Mouse (Mus musculus) liver, embryonic 15.5 days (tissue): ENCODE data around the gene Mettl11b. TPM values are rescaled to one million over a fixed set of nuclear protein-coding genes. Genes with fewer than 3 reads are reported as not detected.
"Not testable (repeated sequence)": the region's sequence is repeated elsewhere in the genome, so short reads cannot be mapped to it uniquely, and the experiment has no call there.

Experiments used
- ATAC-seq: fragments of 200-750 bp; cut with Nextera tagmentation; 2 replicates; pipeline ENCODE4 v1.8.0; 2017; ENCODE audit warnings: moderate number of reproducible peaks, mild to moderate bottlenecking, moderate library complexity; ENCODE audit not compliant: insufficient read depth
- H3K27ac ChIP-seq: fragments of 300-500 bp; sonication (generic); replicated peaks from 2 replicates; pipeline ENCODE4 v1.5.1; 2015; ENCODE audit warnings: mild to moderate bottlenecking, inconsistent platforms
- H3K27me3 ChIP-seq: fragments of 300-500 bp; sonication (generic); 2 replicates; pipeline ENCODE4 v1.6.1; 2015; ENCODE audit warnings: mild to moderate bottlenecking, inconsistent platforms
- H3K36me3 ChIP-seq: fragments of 300-500 bp; sonication (generic); replicated peaks from 2 replicates; pipeline ENCODE4 v1.6.1; 2015; ENCODE audit warnings: moderate library complexity, mild to moderate bottlenecking, inconsistent platforms
- H3K4me1 ChIP-seq: fragments of 300-500 bp; sonication (generic); replicated peaks from 2 replicates; pipeline ENCODE4 v1.6.1; 2015; ENCODE audit warnings: inconsistent platforms
- H3K4me2 ChIP-seq: fragments of 300-500 bp; sonication (generic); 2 replicates; pipeline ENCODE4 v1.6.1; 2015; ENCODE audit warnings: moderate library complexity, mild to moderate bottlenecking, inconsistent platforms
- H3K4me3 ChIP-seq: fragments of 300-500 bp; sonication (generic); replicated peaks from 2 replicates; pipeline ENCODE4 v1.5.1; 2015; ENCODE audit warnings: mild to moderate bottlenecking, inconsistent platforms
- H3K9ac ChIP-seq: fragments of 300-500 bp; sonication (generic); 2 replicates; pipeline ENCODE4 v1.6.1; 2015; ENCODE audit warnings: moderate library complexity, mild to moderate bottlenecking, inconsistent platforms
- H3K9me3 ChIP-seq: fragments of 300-500 bp; sonication (generic); replicated peaks from 2 replicates; pipeline ENCODE4 v1.6.1; 2016; ENCODE audit warnings: inconsistent platforms
- whole genome bisulfite sequencing: fragments of 180-500 bp; shearing (Covaris S2); methylation state at CpG from one replicate; pipeline ENCODE4 v1.1.7; 2015; ENCODE audit warnings: mixed read lengths; ENCODE audit not compliant: insufficient replicate concordance; 5-methylcytosine and 5-hydroxymethylcytosine counted together
- polyA plus RNA-seq: library from polyadenylated mRNA; unstranded; fragments of >200 nt; fragmentation: Nextera tagmentation; extraction: Ambion mirVana; gene quantifications from 2 replicates; pipeline ENCODE4 v1.2.1, GENCODE M21; 2015

Gene Mettl11b
- polyA plus RNA-seq = 0.13 TPM in 1 of 2 replicates, not detected in the other

- Histone ChIP-seq H3K4me2 (no peak within 1 kb of the TSS), H3K27me3 (no peaks in the 10 kb centered on the region), H3K27ac (no peak within 1 kb of the TSS), H3K9me3 (no peaks in the 10 kb centered on the region), H3K36me3 (no peaks in the 10 kb centered on the region), H3K4me1 (no peaks in the 10 kb centered on the region), H3K9ac (no peak within 1 kb of the TSS), H3K4me3 (no peak within 1 kb of the TSS)
- WGBS = 70% methylated on average over 9 of the region's 9 CpGs
- no peak for ATAC-seq
Measured at GRCm38 (mm10) chr1:163725106-163725759, at the start of gene Mettl11b. Gene Mettl11b (minus strand): TSS chr1:163725232.

DNA sequence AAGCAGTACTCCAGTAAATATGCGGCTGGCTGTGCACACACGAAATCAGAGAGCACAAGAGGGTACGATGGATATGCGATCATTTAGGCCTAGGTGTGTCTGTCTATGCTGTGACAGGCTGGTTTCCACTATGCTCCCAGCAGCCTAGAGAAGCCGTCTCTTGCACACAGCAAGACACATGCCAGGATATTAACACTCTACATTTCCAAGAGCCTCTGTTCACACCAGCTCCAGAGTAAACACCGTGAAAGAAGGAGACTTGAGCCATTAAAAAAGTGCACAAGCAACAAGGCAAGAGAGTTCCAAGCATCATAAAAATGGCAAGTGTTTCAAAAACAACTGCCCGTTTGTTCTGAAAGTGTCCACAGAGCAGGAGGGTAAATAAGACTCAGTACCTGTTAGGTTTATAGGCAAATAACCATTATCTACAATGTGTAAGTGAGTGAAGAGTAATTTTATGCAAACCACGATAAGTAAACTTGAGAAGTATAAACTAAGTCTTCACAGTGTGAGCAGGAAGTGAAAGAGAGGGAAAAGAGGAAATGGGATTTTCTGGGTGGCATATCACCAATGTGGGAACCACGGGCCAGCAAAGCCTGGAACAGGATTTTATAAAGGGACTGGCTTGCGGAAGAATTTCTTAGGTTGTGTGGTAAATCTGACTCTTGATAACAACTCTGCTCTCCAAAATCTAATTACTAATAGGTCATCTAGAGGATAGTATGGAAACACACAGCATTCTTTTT is 32.6 kb upstream of the Mettl11b start:
- no peak overlapping the region for H3K4me2 ChIP-seq
- no peak overlapping the region for H3K4me3 ChIP-seq
- no peak for ATAC-seq
- no peak overlapping the region for H3K27ac ChIP-seq
- no peaks in the 10 kb centered on the region for H3K36me3 ChIP-seq
- H3K9ac ChIP-seq = no peak overlapping the region
- H3K9me3 ChIP-seq = no peaks in the 10 kb centered on the region
- WGBS = 65% methylated on average over 10 of the region's 10 CpGs
- H3K27me3 ChIP-seq = no peaks in the 10 kb centered on the region
- no peaks in the 10 kb centered on the region for H3K4me1 ChIP-seq

GRCm38 (mm10) chr1:163751360-163751992 is 26.4 kb upstream of the Mettl11b start:
- H3K27me3 ChIP-seq = no peaks in the 10 kb centered on the region
- no peaks in the 10 kb centered on the region for H3K9me3 ChIP-seq
- 39% methylated on average over 4 of the region's 4 CpGs for WGBS
- no peak overlapping the region for H3K9ac ChIP-seq
- no peak overlapping the region for H3K4me2 ChIP-seq
- H3K4me1 ChIP-seq = no peaks in the 10 kb centered on the region
- no peak for ATAC-seq
- no peak overlapping the region for H3K27ac ChIP-seq
- no peak overlapping the region for H3K4me3 ChIP-seq
- no peaks in the 10 kb centered on the region for H3K36me3 ChIP-seq

DNA sequence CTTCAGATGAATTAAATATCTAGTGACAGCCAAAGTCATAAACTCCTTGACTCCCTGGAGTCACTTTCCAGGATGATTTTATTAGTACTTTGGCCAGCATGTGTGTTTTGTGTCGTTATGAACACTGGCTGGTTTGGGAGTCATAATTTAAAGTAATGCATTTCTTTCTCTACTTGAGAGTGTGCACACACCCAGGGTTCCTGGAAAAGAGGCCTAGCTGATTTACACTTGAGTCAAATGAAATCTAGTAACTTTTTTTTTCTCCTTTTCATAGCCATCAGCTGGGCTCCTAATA is 12.2 kb upstream of the Mettl11b start:
- H3K4me3 ChIP-seq = no peak overlapping the region
- no peak overlapping the region for H3K9ac ChIP-seq
- H3K27ac ChIP-seq = no peak overlapping the region
- WGBS = 56% methylated on average over 1 of the region's 1 CpGs
- no peaks in the 10 kb centered on the region for H3K4me1 ChIP-seq
- no peak for ATAC-seq
- H3K9me3 ChIP-seq = no peaks in the 10 kb centered on the region
- no peak overlapping the region for H3K4me2 ChIP-seq
- no peaks in the 10 kb centered on the region for H3K36me3 ChIP-seq
- no peaks in the 10 kb centered on the region for H3K27me3 ChIP-seq

DNA sequence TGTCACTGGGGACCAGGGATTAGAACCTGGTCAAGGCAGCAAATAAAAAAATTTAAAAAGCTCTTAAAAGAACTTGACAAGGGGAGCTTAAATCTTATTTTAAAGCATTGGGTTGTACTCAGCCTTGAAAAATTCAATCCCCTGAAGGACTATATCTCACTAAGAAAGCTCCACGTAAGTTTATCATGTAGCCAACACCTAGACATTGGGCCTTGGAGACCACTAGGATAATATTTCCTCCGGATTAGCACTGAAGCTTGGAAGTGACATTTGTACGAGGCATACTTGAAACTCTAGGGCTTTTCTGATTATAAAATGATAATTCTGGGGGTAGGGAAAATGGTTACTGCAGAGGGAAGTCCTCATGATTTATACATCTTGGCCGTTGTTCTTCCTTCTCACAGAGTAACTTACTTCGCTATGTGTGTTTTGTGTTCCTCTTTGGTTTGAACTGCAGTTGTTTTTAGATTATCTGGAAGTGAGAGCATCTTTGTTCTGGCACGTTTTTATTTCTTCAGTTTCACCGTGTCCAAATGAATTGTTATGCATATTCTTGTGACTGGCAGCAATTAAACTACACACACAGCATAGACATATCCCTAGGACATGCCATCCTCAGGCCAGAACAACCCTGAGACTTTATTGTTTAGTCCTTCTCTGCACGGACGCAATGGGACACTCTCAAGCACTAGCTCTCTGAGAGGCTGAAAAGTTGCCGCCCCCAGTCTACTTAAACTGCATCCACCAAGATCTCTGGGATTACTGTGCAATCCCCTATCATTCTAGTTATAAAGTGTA is 11.6 kb upstream of the Mettl11b start:
- ATAC-seq = no peak
- H3K9ac ChIP-seq = no peak overlapping the region
- no peaks in the 10 kb centered on the region for H3K36me3 ChIP-seq
- no peak overlapping the region for H3K27ac ChIP-seq
- no peak overlapping the region for H3K4me2 ChIP-seq
- H3K27me3 ChIP-seq = no peaks in the 10 kb centered on the region
- no peak overlapping the region for H3K4me3 ChIP-seq
- 65% methylated on average over 10 of the region's 10 CpGs for WGBS
- H3K9me3 ChIP-seq = 0 out of 2 replicates have a peak, but pooled peaks cover 3% of the 10 kb centered on the region
- no peaks in the 10 kb centered on the region for H3K4me1 ChIP-seq

GRCm38 (mm10) chr1:163731166-163731565 is 6.1 kb upstream of the Mettl11b start:
- WGBS = 64% methylated on average over 10 of the region's 10 CpGs
- not testable (repeated sequence) for H3K36me3 ChIP-seq

DNA sequence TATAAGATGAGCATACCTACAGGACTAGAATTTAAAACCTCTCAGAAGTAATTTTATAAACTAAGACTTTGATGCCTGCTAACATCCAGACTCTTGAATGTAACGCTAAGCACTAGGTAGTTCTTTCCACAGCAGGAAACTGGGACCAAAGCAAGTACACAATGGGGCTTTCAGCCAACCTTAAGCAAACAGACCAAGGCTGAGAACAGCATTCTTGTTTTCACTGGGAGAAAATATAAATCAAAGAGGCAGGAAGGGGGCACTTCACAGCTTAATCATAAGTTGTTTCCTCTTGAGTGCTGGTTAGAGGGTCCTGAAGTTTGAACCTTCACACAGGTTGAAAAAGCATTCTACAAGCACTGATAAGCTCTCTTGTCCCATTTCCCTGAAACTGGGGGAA is 1.1 kb downstream of the Mettl11b start:
- Histone ChIP-seq H3K27me3 (no peaks in the 10 kb centered on the region), H3K9ac (no peak overlapping the region), H3K4me3 (no peak overlapping the region), H3K4me1 (no peaks in the 10 kb centered on the region), H3K27ac (no peak overlapping the region), H3K9me3 (no peaks in the 10 kb centered on the region), H3K36me3 (no peaks in the 10 kb centered on the region), H3K4me2 (no peak overlapping the region)
- 11% methylated on average over 1 of the region's 1 CpGs for WGBS
- no peak for ATAC-seq

More at GRCm38 (mm10) chr1:163731166-163731565, 6.1 kb upstream of the Mettl11b start:
- not testable (repeated sequence) for H3K27ac ChIP-seq, H3K9ac ChIP-seq, H3K27me3 ChIP-seq, H3K9me3 ChIP-seq, ATAC-seq, H3K4me1 ChIP-seq, H3K4me2 ChIP-seq, H3K4me3 ChIP-seq

- ATAC-seq = no peak
- H3K36me3 ChIP-seq = no peaks in the 10 kb centered on the region
- no peak overlapping the region for H3K4me2 ChIP-seq
- no peak overlapping the region for H3K27ac ChIP-seq
- H3K4me1 ChIP-seq = no peaks in the 10 kb centered on the region
- no peak overlapping the region for H3K4me3 ChIP-seq
- WGBS = 39% methylated on average over 2 of the region's 2 CpGs
- no peaks in the 10 kb centered on the region for H3K27me3 ChIP-seq
- no peak overlapping the region for H3K9ac ChIP-seq
- no peaks in the 10 kb centered on the region for H3K9me3 ChIP-seq
Measured at GRCm38 (mm10) chr1:163708618-163709017, 16.4 kb downstream of the Mettl11b start.

DNA sequence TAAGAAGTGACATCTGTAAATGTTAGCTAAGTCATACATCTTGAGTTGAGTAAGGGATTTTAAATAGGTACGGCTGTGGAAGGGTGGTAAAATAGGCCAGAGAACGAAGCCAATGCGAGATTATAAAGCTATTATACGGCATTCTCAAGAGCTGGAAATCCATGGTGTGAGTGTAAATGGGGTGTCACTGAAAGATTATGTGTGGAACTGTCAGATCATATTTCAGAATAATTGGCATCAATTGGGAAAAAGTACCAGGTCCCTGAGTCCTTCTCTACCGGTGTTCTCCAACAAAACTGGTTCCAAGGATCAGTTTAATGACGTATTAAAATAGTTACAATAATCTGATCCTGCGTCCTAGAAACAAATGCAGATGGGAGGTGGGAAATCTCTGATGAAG is 24.5 kb downstream of the Mettl11b start:
- Histone ChIP-seq H3K9me3 (no peaks in the 10 kb centered on the region), H3K4me3 (no peak overlapping the region), H3K9ac (no peak overlapping the region), H3K36me3 (no peaks in the 10 kb centered on the region), H3K4me2 (no peak overlapping the region), H3K27ac (no peak overlapping the region), H3K4me1 (no peaks in the 10 kb centered on the region), H3K27me3 (no peaks in the 10 kb centered on the region)
- 75% methylated on average over 7 of the region's 7 CpGs for WGBS
- ATAC-seq = no peak

DNA sequence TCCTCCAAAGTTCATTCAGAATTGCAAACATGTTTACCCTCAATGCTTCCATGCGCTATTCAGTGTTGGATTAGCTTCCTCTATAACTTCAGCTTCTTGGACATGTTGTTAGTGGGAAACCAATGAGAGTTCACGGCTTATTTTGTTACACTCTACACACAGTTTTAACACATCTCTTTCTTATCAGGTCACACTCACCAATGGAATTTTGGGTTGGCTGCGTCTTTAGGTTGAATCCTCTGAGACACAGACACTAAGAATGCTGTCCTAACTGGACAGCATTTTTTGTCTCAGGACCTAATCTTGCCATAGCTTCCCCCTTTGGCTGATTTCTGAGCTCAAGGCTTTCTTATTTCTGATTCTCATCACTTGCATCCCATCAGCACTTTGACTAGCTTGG is 25.3 kb downstream of the Mettl11b start:
- Histone ChIP-seq H3K27ac (no peak overlapping the region), H3K4me2 (no peak overlapping the region), H3K4me1 (no peaks in the 10 kb centered on the region), H3K9me3 (no peaks in the 10 kb centered on the region), H3K4me3 (no peak overlapping the region), H3K27me3 (no peaks in the 10 kb centered on the region), H3K9ac (no peak overlapping the region), H3K36me3 (no peaks in the 10 kb centered on the region)
- WGBS = 65% methylated on average over 3 of the region's 3 CpGs
- no peak for ATAC-seq

DNA sequence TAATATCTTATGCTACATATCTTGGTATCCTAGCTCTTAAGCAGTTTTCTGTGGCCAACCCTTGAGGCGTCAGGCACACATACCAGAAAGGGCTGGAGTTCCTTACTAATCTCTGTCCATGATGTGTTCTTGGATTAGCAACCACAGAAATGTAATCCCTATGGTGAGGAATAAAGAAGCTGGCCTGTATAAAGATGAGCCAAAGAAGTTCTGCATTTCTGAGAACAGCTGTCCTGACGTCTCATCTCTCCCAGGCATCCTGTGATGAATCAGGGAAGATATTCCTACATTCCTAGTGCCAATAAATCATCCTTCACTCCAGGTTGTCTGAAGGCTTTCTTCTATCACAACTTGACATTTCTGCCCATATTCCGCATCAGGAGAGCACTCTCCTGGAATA is 33.2 kb downstream of the Mettl11b start:
- Histone ChIP-seq H3K4me2 (no peak overlapping the region), H3K27me3 (no peaks in the 10 kb centered on the region), H3K9ac (no peak overlapping the region), H3K27ac (no peak overlapping the region), H3K4me3 (no peak overlapping the region), H3K36me3 (no peaks in the 10 kb centered on the region), H3K4me1 (no peaks in the 10 kb centered on the region), H3K9me3 (no peaks in the 10 kb centered on the region)
- no peak for ATAC-seq
- 57% methylated on average over 3 of the region's 3 CpGs for WGBS
